Mouse (Mus musculus) CD4-positive, CD25-positive, alpha-beta regulatory T cell, adult 2 months (primary cell): ENCODE data around the gene Mark2.

Experiments used
- DNase-seq: peaks from one replicate; pipeline ENCODE4 v3.0.0-alpha.2; 2012; ENCODE audit warnings: low read depth, low spot score

Mark2 gene

GRCm38 (mm10) chr19:7267091-7267741, 74.4 kb downstream of the Mark2 start, which contains the start of gene Rcor2:
TSS of gene Rcor2 (plus strand) at chr19:7267325.
- DNase-seq: peak; percentile 53

- no peak for DNase-seq
These were observed 75.2 kb downstream of the Mark2 start for GRCm38 (mm10) chr19:7266421-7266831.

- no peak for DNase-seq
These were observed 76.0 kb downstream of the Mark2 start for GRCm38 (mm10) chr19:7265478-7266191.

- DNase-seq: no peak
These were observed 76.8 kb downstream of the Mark2 start for GRCm38 (mm10) chr19:7264766-7265331.

GRCm38 (mm10) chr19:7264088-7264765, 77.4 kb downstream of the Mark2 start:
- peak; percentile 91 for DNase-seq

- no peak for DNase-seq
These were observed 79.1 kb downstream of the Mark2 start for GRCm38 (mm10) chr19:7262592-7262991.

GRCm38 (mm10) chr19:7261964-7262363, 79.7 kb downstream of the Mark2 start:
- DNase-seq: no peak

- no peak for DNase-seq
These were observed 80.2 kb downstream of the Mark2 start for GRCm38 (mm10) chr19:7261476-7261875.

GRCm38 (mm10) chr19:7257881-7258280, 83.8 kb downstream of the Mark2 start:
- no peak for DNase-seq

GRCm38 (mm10) chr19:7246021-7246420, 95.6 kb downstream of the Mark2 start:
- no peak for DNase-seq

GRCm38 (mm10) chr19:7240782-7241690, 100.6 kb downstream of the Mark2 start, which contains the start of gene Naa40:
TSS of gene Naa40 (minus strand) at chr19:7241183.
- DNase-seq: peak; percentile 98

- DNase-seq: peak; percentile 35
These were observed 101.4 kb downstream of the Mark2 start for GRCm38 (mm10) chr19:7240291-7240690.

GRCm38 (mm10) chr19:7239574-7239973, 102.1 kb downstream of the Mark2 start:
- DNase-seq: no peak

GRCm38 (mm10) chr19:7236742-7237141, 104.9 kb downstream of the Mark2 start:
- no peak for DNase-seq

- no peak for DNase-seq
These were observed 105.6 kb downstream of the Mark2 start for GRCm38 (mm10) chr19:7236011-7236410.

GRCm38 (mm10) chr19:7235461-7235860, 106.2 kb downstream of the Mark2 start:
- no peak for DNase-seq

GRCm38 (mm10) chr19:7234537-7235221, 107.0 kb downstream of the Mark2 start:
- peak; percentile 84 for DNase-seq

GRCm38 (mm10) chr19:7226511-7226914, 115.1 kb downstream of the Mark2 start:
- DNase-seq: no peak
